Mouse (Mus musculus) ovary, postnatal 10 days (tissue): ENCODE results near the gene 1700037H04Rik.

Experiments
- DNase-seq: peaks from one replicate; pipeline ENCODE4 v3.0.0; 2022; ENCODE audit warnings: low spot score

1700037H04Rik gene

GRCm38 (mm10) chr2:131159938-131160581 is at the start of gene 1700037H04Rik:
TSS of gene 1700037H04Rik (minus strand) at chr2:131160081.
- DNase-seq: peak; percentile 75

- no peak for DNase-seq
Observed at GRCm38 (mm10) chr2:131209125-131209795, 49.4 kb upstream of the 1700037H04Rik start.

GRCm38 (mm10) chr2:131208356-131208755 is 48.5 kb upstream of the 1700037H04Rik start:
- DNase-seq: no peak

DNA sequence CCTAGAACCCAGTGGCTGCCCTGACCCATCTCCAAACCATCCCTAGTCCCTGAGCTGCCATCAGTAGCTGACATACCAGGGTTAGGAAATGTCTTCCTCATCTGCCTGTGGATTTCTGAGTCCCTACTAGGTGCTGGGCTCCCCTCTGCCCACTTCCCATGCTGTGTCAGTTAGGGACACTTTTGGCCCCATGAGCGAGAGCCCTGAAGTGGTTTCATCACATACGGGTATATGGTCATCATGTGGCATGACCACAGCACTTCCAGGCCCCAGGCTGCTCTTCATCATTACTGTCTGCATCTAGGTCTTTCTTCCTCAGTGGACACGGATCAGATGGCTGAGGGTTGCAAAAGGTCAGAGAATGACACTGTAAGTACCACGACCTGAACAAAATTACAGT is 46.9 kb upstream of the 1700037H04Rik start, which contains the start of gene Ap5s1:
TSS of gene Ap5s1 (plus strand) at position 301 of the 400 bp plus-strand sequence.
- DNase-seq: no peak

DNA sequence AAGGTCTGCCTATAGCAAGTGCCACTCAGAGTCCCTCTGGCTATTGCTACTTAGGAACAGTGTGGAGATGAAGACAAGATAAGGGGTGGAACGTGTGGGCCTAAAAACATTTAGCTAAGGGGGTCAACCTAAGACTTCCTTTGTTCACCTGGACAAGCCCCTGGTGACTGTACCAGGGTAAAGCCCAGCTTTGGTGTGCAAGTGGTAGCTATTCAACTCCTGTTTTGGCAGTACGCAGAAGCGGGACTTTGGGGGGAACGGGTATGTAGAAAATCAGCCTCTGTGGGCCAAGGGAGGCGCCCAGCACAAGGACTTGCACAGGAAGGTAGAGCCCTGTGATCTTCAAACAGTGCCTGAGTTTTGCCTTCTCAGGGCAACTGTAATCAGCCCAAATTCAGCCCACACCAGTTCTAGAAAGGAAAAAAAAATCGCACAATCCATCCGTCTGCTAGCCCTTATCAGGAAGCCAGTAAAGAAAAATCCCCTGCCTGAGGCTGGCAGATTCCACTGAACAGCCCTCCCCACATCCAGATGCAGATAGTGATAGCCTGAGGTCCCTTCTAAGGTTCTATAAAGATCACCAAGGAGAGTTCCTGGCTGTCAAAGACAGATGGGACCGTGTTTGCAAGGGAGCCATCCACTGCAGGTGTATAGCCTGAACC is 45.8 kb upstream of the 1700037H04Rik start:
- no peak for DNase-seq

DNA sequence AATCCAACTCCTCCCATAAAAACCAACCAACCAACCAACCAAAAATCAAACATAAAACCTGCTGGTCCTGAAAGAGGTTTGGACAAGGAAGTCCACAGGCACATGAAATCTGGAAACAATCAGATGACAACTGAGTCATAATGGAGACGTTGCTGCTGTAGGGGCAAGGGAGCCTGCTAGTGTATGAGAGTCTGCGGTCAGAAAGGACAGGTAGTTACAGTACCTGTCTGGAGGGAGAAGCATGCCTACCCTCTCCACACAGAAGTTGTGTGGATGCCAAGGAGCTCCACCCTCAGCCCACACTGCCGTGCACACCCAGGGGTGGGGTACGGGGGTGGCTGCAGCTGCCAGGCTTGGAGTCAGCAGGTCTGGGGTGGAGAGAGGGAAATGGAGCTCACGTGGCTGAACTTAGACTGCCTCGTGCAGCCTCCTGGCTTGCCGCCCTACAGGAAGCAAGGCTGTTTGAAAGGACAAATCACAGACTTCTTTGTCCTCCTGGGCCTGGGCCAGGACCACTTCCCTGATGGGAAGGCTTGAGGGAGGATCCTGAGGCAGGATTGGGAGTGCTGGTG is 44.6 kb upstream of the 1700037H04Rik start:
- peak; percentile 85 for DNase-seq

DNA sequence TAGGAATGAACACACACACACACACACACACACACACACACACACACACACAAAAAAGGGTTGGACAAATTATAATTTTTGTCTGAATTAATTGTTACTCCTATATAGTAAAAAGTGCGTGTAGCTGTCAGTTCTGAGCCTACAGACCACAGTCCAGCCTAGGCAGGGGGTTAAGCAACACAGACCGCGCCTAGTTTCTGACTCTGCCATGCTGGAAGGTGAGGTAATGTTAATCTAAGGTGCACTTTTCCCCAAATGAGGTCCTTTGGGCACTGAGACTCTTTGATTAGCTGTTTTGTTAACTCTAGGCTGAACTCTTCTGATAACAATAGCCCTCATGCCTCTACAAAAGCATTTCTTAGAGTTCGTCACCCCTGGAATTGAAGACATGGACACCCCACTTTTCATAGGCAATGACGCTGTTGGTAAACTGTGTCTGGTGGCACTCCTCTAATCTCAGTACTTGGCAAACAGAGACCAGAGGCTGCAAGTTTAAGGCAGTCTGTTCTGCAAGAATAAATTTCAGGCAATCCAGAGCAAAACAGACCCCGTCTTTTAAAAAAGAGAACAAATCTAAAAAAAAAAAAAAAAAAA is 44.0 kb upstream of the 1700037H04Rik start:
- no peak for DNase-seq

- no peak for DNase-seq
Observed at GRCm38 (mm10) chr2:131201262-131201661, 41.4 kb upstream of the 1700037H04Rik start.

DNA sequence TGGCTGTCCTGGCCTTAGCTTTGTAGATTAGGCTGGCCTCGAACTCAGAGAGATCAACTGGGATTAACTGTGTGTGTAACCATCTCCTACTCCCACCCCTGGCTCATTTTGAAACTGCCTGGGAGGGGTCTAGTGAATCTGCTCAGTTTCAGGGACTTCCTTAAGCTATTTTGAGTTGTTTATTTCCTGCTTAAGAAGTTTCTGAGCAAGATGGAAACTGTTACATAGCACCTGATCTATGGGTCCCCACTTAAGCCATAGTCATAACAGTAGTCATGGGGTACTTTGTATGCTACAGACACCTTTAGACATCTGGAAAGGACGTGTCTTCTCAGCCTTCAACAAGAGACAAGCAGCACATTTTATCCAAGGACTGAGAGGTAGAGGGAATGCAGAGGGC is 40.8 kb upstream of the 1700037H04Rik start:
- no peak for DNase-seq

DNA sequence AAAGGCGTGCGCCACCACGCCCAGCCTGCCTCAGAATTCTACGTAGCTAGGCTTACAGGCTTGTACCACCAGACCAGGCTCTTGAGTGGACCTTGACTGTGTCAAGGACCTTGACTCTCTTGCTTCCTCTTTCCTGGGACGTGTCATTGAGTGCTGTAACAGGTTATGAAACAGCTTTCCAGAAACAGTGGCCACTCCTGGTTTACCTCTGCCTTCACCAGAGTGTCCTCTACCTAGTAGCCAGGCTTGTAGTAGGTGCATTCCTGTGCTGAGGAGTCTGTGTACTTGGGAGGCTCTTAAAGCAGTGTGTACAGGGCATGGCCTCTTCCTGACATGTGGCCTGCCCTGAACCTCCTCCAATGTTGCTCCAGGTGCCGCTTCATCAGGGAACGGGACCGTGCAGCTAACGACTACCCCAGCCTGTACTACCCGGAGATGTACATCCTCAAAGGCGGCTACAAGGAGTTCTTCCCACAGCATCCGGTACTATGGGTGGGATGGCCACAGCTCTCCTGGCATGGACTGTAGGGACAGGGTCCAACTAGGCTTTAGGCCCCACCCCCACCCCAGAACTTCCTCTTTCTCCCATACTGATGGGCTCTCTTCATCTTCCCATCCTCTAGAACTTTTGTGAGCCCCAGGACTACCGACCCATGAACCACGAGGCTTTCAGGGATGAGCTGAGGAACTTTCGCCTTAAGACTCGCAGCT is 36.9 kb upstream of the 1700037H04Rik start:
- no peak for DNase-seq

- no peak for DNase-seq
Observed at GRCm38 (mm10) chr2:131191005-131191390, 31.1 kb upstream of the 1700037H04Rik start.

DNA sequence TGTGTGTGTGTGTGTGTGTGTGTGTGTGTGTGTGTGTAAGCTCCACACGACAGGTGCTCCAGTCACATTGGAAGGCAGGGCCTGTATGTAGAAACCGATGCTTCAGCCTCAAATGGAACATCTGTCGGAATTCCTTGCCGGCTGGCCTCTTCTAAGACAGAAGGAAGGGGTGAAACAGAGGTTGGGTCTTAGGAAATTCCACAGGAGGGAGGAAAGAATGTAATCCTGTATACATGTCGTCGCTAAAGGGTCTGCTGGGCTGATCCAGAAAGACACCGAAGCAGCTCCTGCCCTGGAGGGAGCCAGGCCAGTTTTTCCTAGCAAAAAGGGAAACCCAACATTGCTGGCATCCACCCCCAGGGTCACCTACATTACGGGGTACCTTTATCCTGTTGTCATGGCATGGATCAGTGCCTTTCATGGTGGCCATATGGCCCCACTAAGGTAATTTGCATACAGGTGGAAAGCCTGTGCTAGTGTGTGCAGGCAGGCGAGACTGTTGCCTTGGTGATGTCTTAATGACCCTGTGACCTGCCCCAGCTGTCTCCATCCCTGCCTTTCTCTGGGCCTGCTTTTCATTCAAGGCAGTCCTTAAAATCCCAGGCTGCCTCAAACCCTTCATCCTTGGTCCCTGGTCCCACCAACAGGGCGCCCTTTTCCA is 30.6 kb upstream of the 1700037H04Rik start:
- DNase-seq: no peak

- no peak for DNase-seq
Observed at GRCm38 (mm10) chr2:131189521-131190309, 29.8 kb upstream of the 1700037H04Rik start.

- DNase-seq: no peak
Observed at GRCm38 (mm10) chr2:131188311-131188710, 28.4 kb upstream of the 1700037H04Rik start.

DNA sequence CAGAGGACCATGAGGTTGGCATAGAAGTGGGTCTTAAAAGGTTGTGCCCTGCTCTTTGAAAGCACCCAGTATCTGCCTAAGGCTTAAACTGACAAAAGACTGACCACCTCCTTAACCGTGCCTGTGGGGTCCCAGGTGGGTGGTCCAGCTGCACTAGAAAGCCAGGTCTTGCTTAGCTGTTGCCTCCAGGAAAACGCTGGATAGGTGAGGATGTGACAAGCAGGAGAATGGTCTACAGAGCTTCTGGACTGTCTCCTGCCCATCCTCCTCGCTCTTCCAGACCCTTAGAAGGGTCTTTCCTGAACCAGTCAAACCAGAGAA is 27.7 kb upstream of the 1700037H04Rik start:
- no peak for DNase-seq

DNA sequence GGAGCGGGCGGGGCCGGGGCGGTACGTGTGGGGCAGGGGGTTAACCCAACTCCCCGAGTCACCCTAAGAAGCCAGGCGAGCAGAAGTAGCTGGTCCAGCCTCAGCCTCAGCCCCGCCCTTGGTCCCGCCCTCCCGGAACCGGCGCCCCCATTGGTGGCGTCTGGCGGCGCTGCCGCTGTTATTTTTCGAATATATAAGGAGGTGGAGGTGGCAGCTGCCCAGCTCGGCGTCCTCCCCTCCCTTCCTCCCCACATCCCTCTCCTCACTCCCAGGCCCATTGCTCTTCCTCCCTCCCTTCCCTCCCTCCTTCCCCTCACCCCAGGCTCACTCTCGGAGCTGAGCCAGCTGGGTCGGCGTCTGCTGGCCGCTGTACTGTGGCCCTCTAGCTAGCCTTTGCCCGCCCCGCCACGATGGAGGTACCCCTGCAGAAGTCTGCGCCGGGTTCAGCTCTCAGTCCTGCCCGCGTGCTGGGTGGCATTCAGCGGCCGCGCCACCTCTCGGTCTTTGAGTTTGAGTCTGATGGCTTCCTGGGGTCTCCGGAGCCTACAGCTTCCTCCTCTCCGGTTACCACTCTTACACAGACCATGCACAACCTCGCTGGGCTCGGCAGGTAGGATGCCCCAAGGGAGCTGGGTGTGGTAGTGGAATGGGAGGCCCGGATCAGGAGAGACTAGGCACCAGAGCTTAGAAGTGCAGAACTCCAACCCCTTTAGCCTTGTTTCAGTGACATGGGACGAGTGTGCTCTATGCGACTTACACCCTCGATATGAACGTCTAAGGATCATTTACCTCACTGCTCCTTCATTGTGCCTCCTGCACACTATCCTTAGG is 27.1 kb upstream of the 1700037H04Rik start, which contains the start of the genes Cdc25b and Spef1:
TSS of gene Cdc25b (plus strand) at position 179 of the 831 bp plus-strand sequence.
TSS of gene Spef1 (minus strand) at position 512 of the 831 bp plus-strand sequence.
- DNase-seq: peak; percentile 65

DNA sequence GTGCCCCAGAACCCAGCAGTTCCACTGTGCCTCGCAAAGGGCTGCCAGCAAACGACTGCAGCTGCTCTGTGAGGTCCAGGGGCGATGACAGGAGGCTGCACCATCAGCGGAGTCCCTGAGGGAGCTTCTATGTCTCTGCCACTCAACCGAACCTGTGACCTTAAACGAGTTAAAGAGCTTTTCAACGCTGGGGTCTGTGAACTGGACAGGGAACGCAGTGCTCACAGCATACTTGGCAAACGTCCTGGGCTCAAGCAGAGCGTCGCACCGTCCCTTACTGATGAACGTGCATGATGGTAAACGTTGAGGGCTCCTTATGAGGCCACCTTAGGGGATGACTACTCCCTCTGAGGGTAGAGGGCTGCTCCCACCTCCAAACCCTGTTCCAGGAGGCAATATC is 26.5 kb upstream of the 1700037H04Rik start:
- DNase-seq: no peak

DNA sequence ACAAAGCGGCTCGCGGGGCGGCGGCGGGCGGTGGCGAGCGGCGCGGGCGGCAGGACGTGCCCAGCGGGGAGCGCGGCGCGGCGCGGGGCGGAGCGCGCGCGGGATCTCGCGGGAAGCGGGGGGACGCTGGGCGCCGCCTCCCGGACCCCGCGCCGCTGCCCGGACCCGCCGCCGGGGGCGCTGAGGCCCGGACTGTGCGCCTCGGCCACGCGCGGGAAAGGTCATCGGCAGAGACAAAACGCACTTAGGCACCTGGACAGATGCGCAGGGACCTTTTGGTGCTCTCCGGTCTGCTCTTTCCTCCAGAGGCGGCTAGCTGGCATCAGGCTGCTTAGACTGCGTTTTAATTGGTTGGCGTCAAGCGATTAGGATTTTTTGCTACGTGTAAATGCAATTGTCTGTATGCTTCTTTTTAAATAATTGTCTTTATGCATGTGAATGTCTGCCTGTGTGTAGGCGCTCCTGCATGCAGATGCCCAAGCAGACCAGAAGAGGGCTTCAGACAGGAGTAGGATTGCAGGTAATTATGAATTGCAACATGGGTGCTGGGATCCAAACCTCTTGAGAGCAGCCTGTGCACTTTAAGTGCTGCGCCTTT is 20.2 kb upstream of the 1700037H04Rik start, which contains the start of gene Cenpb:
TSS of gene Cenpb (minus strand) at position 78 of the 598 bp plus-strand sequence.
- DNase-seq: peak; percentile 67
